Mouse (Mus musculus) E14TG2a.4 (cell line): Measurements from ENCODE around the gene Gtf2h3.

ENCODE experiments used
- CTCF ChIP-seq: conservative IDR thresholded peaks from 2 replicates; pipeline ENCODE4 v1.5.1; 2014; ENCODE audit warnings: low read length
- NANOG ChIP-seq: IDR thresholded peaks from 2 replicates; pipeline ENCODE4 v1.6.1; 2014; ENCODE audit warnings: borderline replicate concordance, low read length, mixed read lengths

- TF ChIP-seq CTCF = no peak
- TF ChIP-seq NANOG = no peak
Observed at GRCm38 (mm10) chr5:124621362-124621761, 42.4 kb downstream of the Gtf2h3 start.
